In the genomic region with DNA sequence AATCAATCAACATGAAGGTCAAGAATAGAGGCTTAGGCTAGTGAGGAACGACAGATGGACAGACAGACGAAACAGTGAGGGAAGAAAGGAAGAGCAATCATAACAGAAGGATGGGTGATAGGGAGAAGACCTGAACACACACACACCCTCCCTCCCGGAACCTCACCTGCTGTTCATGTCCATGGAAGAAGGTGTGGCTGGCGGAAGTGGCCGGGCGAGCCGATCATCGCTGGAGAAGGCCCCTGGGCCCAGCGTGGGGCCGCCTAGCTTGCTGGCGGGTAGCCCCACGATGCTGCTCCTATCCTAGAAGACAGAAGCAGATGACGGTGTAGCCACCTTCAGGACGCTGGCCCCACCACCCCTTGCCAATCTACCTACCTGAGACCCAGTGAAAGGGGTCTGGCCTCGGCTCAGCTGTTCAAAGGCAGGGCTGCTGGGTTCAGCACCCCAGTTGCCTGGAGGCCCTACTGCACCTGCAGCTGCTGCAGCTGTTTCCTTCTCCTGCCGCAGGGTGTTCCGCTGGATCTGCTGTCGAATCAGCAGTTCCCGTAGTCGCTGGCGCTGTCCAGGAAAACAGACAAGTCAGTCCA, we compare ENCODE assay signal across 14 mouse cellular contexts. TPM values are rescaled to one million over a fixed set of nuclear protein-coding genes. Genes with fewer than 3 reads are reported as not detected.
DNase-seq lines count a peak whose midpoint lies in the region; ATAC-seq and TF ChIP-seq lines count a peak whose summit lies in the region.
"Had no signal": no experiment of that assay in that cellular context is flagged by ENCODE, and none has a peak within 500 bp of the region (broad histone marks: within the 10 kb centered on the region; RNA-seq: fewer than 3 reads in every experiment).

No protein-coding gene starts in this region.

- peak; percentile 24 for DNase-seq in gastrocnemius, adult 2 months
- DNase-seq in gastrocnemius, adult 18-20 months (ENCODE audit: low spot score): no peak
- peak; percentile 6 for DNase-seq in ovary, postnatal 36 days (ENCODE audit: low spot score)
- no peak for DNase-seq in ovary, postnatal 10 days (ENCODE audit: low spot score)
- DNase-seq in R1 (ENCODE audit: low read depth, low spot score): peak; percentile 62
- no peak for DNase-seq in embryonic facial prominence, embryonic 10.5 days (ENCODE audit: low spot score)
- no peak for DNase-seq in kidney, adult 9 months
- DNase-seq: adrenal gland, adult 8-10 months had no signal

- H3K36me3 ChIP-seq in embryonic facial prominence, embryonic 10.5 days (replicated peaks): peaks cover 100% of the 10 kb centered on the region

- no peaks in the 10 kb centered on the region for H3K9me3 ChIP-seq in embryonic facial prominence, embryonic 10.5 days
- H3K9me3 ChIP-seq: embryonic facial prominence, embryonic 13.5 days; forebrain, embryonic 12.5 days; heart, embryonic 13.5 days; hindbrain, embryonic 15.5 days had no signal

- no peaks in the 10 kb centered on the region for H3K4me1 ChIP-seq in embryonic facial prominence, embryonic 10.5 days
- H3K4me1 ChIP-seq: embryonic facial prominence, embryonic 13.5 days; forebrain, embryonic 12.5 days; heart, embryonic 13.5 days; hindbrain, embryonic 15.5 days had no signal

- ATAC-seq in granulocyte monocyte progenitor cell, adult 5-6 weeks (replicated peaks; ENCODE audit: poor library complexity, severe bottlenecking): no peak
- ATAC-seq: forebrain, embryonic 16.5 days had no signal

- no peak for TF ChIP-seq CTCF in gastrocnemius, adult 2 months (IDR thresholded peaks at IDR 0.05)

- no peak overlapping the region for H3K4me3 ChIP-seq in gastrocnemius, adult 2 months
- H3K4me3 ChIP-seq in embryonic facial prominence, embryonic 10.5 days: 0 out of 2 replicates have a peak overlapping the region, but pooled peaks have one; percentile 3
- H3K4me3 ChIP-seq: embryonic facial prominence, embryonic 13.5 days; forebrain, embryonic 12.5 days; heart, embryonic 13.5 days; hindbrain, embryonic 15.5 days had no signal

- H3K27ac ChIP-seq in gastrocnemius, adult 2 months: no peak overlapping the region
- no peak overlapping the region for H3K27ac ChIP-seq in embryonic facial prominence, embryonic 10.5 days (replicated peaks)
- H3K27ac ChIP-seq: embryonic facial prominence, embryonic 13.5 days; forebrain, embryonic 12.5 days; heart, embryonic 13.5 days; hindbrain, embryonic 15.5 days had no signal

- 94% methylated on average over 21 of the region's 21 CpGs for WGBS in embryonic facial prominence, embryonic 10.5 days

- no peaks in the 10 kb centered on the region for H3K27me3 ChIP-seq in embryonic facial prominence, embryonic 10.5 days (replicated peaks; ENCODE audit: low read depth, poor library complexity, severe bottlenecking)
- H3K27me3 ChIP-seq: embryonic facial prominence, embryonic 13.5 days; forebrain, embryonic 12.5 days; heart, embryonic 13.5 days; hindbrain, embryonic 15.5 days had no signal

- intact Hi-C loops in gastrocnemius, adult 2 months (cut with DNase I): no loop called here

RNA-seq across cellular contexts. Expression of a gene that starts 19.7 kb away (rescaled TPM):
- total RNA-seq in gastrocnemius, adult 2 months (2021): 10 to 100 TPM; 53.6 to 56.3 TPM
- total RNA-seq in gastrocnemius, adult 18-20 months (2021): 10 to 100 TPM; 43.2 to 50.1 TPM
- polyA plus RNA-seq in embryonic facial prominence, embryonic 10.5 days (2016; fragmentation: Nextera tagmentation; extraction: Ambion mirVana): 12.1 and 12.7 TPM in 2 replicates
- total RNA-seq in granulocyte monocyte progenitor cell, adult 5-6 weeks (2014; fragmentation: Nextera tagmentation): 59.0 and 81.0 TPM in 2 replicates
- total RNA-seq in granulocyte monocyte progenitor cell, adult 5-6 weeks (2017): 15.8 and 24.9 TPM in 2 replicates

RNA-seq across cellular contexts. Expression of a gene that starts 20.0 kb away (rescaled TPM):
- 10 to 100 TPM; 49.0 to 59.5 TPM for total RNA-seq in gastrocnemius, adult 2 months (2021)
- 10 to 100 TPM; 48.1 to 49.6 TPM for total RNA-seq in gastrocnemius, adult 18-20 months (2021)
- 83.5 and 85.3 TPM in 2 replicates for polyA plus RNA-seq in embryonic facial prominence, embryonic 10.5 days (2016; fragmentation: Nextera tagmentation; extraction: Ambion mirVana)
- 34.2 and 63.8 TPM in 2 replicates for total RNA-seq in granulocyte monocyte progenitor cell, adult 5-6 weeks (2014; fragmentation: Nextera tagmentation)
- 85.0 and 110 TPM in 2 replicates for total RNA-seq in granulocyte monocyte progenitor cell, adult 5-6 weeks (2017)

RNA-seq across cellular contexts. Expression of a gene that starts 42.0 kb away (rescaled TPM):
- under 1 TPM; 0.33 to 0.78 TPM for total RNA-seq in gastrocnemius, adult 2 months (2021)
- under 1 TPM; 0.36 to 0.57 TPM for total RNA-seq in gastrocnemius, adult 18-20 months (2021)
- not detected in 2 replicates for polyA plus RNA-seq in embryonic facial prominence, embryonic 10.5 days (2016; fragmentation: Nextera tagmentation; extraction: Ambion mirVana)
- not detected in 2 replicates for total RNA-seq in granulocyte monocyte progenitor cell, adult 5-6 weeks (2014; fragmentation: Nextera tagmentation)
- not detected in 2 replicates for total RNA-seq in granulocyte monocyte progenitor cell, adult 5-6 weeks (2017)
- polyA plus RNA-seq: embryonic facial prominence, embryonic 13.5 days; forebrain, embryonic 12.5 days had no signal

RNA-seq across cellular contexts. Expression of a gene that starts 43.0 kb away (rescaled TPM):
- total RNA-seq in gastrocnemius, adult 2 months (2021): 1 to 10 TPM in 1 of 2 experiments, under 1 TPM in 1; 0.92 to 2.2 TPM
- 1 to 10 TPM; 1.3 TPM for total RNA-seq in gastrocnemius, adult 18-20 months (2021)
- 29.2 and 29.5 TPM in 2 replicates for polyA plus RNA-seq in embryonic facial prominence, embryonic 10.5 days (2016; fragmentation: Nextera tagmentation; extraction: Ambion mirVana)
- total RNA-seq in granulocyte monocyte progenitor cell, adult 5-6 weeks (2014; fragmentation: Nextera tagmentation): 14.3 and 25.5 TPM in 2 replicates
- 4.3 and 7.3 TPM in 2 replicates for total RNA-seq in granulocyte monocyte progenitor cell, adult 5-6 weeks (2017)

RNA-seq across cellular contexts. Expression of a gene that starts 47.0 kb away (rescaled TPM):
- under 1 TPM; 0.81 to 0.82 TPM for total RNA-seq in gastrocnemius, adult 2 months (2021)
- 1 to 10 TPM in 1 of 2 experiments, under 1 TPM in 1; 0.75 to 1.5 TPM for total RNA-seq in gastrocnemius, adult 18-20 months (2021)
- polyA plus RNA-seq in embryonic facial prominence, embryonic 10.5 days (2016; fragmentation: Nextera tagmentation; extraction: Ambion mirVana): 0.31 and 0.34 TPM in 2 replicates
- total RNA-seq in granulocyte monocyte progenitor cell, adult 5-6 weeks (2014; fragmentation: Nextera tagmentation): not detected in 2 replicates
- not detected in 2 replicates for total RNA-seq in granulocyte monocyte progenitor cell, adult 5-6 weeks (2017)

Comparison
In these comparisons a context has a peak if more than half of its experiments do, and no peak if none do; other contexts are left out.
1. DNase-seq: peak in gastrocnemius, adult 2 months (single experiment), ovary, postnatal 36 days (single experiment) and R1 (single experiment); none in gastrocnemius, adult 18-20 months (single experiment), ovary, postnatal 10 days (single experiment), embryonic facial prominence, embryonic 10.5 days (single experiment) and kidney, adult 9 months (single experiment).